9 mouse cellular contexts compared by ENCODE assay signal in the genomic region with DNA sequence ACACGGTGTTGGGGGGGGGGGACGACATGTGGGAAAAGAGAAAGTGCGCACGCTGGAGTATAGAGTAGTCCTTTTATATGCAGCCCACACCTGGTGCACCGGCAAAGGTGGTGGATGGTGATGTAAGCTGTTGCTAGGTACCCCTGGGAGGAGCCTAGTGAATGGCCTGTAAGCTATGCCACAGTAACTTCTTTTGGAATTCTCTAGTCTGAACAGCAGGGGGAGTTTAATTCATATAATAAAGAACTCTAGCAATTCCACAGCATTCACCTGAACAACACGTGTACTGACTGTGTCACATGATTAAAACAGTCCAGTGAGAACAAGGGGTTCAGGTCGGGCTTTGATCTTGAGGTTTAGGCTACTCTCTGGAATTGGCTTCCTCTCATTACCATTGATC. TPM values are rescaled to one million over a fixed set of nuclear protein-coding genes. Genes with fewer than 3 reads are reported as not detected.
DNase-seq lines count a peak whose midpoint lies in the region; ATAC-seq and TF ChIP-seq lines count a peak whose summit lies in the region.
"Had no signal": no experiment of that assay in that cellular context is flagged by ENCODE, and none has a peak within 500 bp of the region (broad histone marks: within the 10 kb centered on the region; RNA-seq: fewer than 3 reads in every experiment).

No protein-coding gene starts in this region.

- TF ChIP-seq POLR2A in heart, adult 2 months (IDR thresholded peaks at IDR 0.05; ENCODE audit: insufficient read depth, low read depth, low read length) = no peak

- no peak for DNase-seq in heart, adult 2 months
- peak; percentile 39 for DNase-seq in ES-E14 (ENCODE audit: low read depth, low spot score)
- peak; percentile 63 for DNase-seq in lung, postnatal 10 days
- DNase-seq in thymus, postnatal 25 days = peak; percentile 57
- DNase-seq in left cerebral cortex, postnatal 36 days (ENCODE audit: low spot score in 2 of 2) = no peak
- DNase-seq: liver, embryonic 13.5 days had no signal

- H3K4me1 ChIP-seq in heart, adult 2 months (ENCODE audit: control insufficient read depth, insufficient read depth, low read length) = no peaks in the 10 kb centered on the region
- no peaks in the 10 kb centered on the region for H3K4me1 ChIP-seq in heart, embryonic 11.5 days (ENCODE audit: control insufficient read depth, insufficient read depth, low read length)
- 0 out of 4 replicates have a peak, but pooled peaks cover 0 to 4% of the 10 kb centered on the region in 2 experiments for H3K4me1 ChIP-seq in ES-E14 (ENCODE audit: control insufficient read depth in 2 of 2, insufficient read depth in 2 of 2, low read length in 2 of 2, poor library complexity in 1 of 2)
- H3K4me1 ChIP-seq in intestine, embryonic 16.5 days (ENCODE audit: control insufficient read depth, insufficient read depth, low read length) = no peaks in the 10 kb centered on the region
- H3K4me1 ChIP-seq: liver, embryonic 13.5 days had no signal

- H3K36me3 ChIP-seq in heart, adult 2 months (ENCODE audit: control insufficient read depth, insufficient read depth, low read length) = no peaks in the 10 kb centered on the region
- no peaks in the 10 kb centered on the region for H3K36me3 ChIP-seq in heart, embryonic 11.5 days (ENCODE audit: control insufficient read depth, insufficient read depth, low read length)
- no peaks in the 10 kb centered on the region for H3K36me3 ChIP-seq in ES-E14 (ENCODE audit: control insufficient read depth, insufficient read depth, low read length, poor library complexity, severe bottlenecking)
- no peaks in the 10 kb centered on the region for H3K36me3 ChIP-seq in intestine, embryonic 16.5 days (ENCODE audit: control insufficient read depth, insufficient read depth, low read length)
- H3K36me3 ChIP-seq: liver, embryonic 13.5 days had no signal

- no peaks in the 10 kb centered on the region for H3K27me3 ChIP-seq in heart, adult 2 months (ENCODE audit: control insufficient read depth, insufficient read depth, low read length)
- H3K27me3 ChIP-seq in heart, embryonic 11.5 days (ENCODE audit: control insufficient read depth, insufficient read depth, low read length) = no peaks in the 10 kb centered on the region
- no peaks in the 10 kb centered on the region for H3K27me3 ChIP-seq in intestine, embryonic 16.5 days (replicated peaks; ENCODE audit: control insufficient read depth, insufficient read depth, low read length)
- H3K27me3 ChIP-seq: liver, embryonic 13.5 days had no signal

- no peak overlapping the region for H3K9ac ChIP-seq in heart, adult 2 months (ENCODE audit: low read depth, low read length)
- no peak overlapping the region for H3K9ac ChIP-seq in heart, embryonic 11.5 days (ENCODE audit: low read depth, low read length)
- H3K9ac ChIP-seq in ES-E14 (ENCODE audit: insufficient read depth, low read depth, low read length, poor library complexity, severe bottlenecking) = no peak overlapping the region
- H3K9ac ChIP-seq in intestine, embryonic 16.5 days (ENCODE audit: low read depth, low read length) = no peak overlapping the region
- H3K9ac ChIP-seq: liver, embryonic 13.5 days had no signal

- no peak overlapping the region for H3K4me2 ChIP-seq in heart, embryonic 11.5 days
- no peak overlapping the region for H3K4me2 ChIP-seq in intestine, embryonic 16.5 days (ENCODE audit: low read depth, low read length)
- H3K4me2 ChIP-seq: liver, embryonic 13.5 days had no signal

- WGBS in heart, adult 2 months = 28% methylated on average over 7 of the region's 7 CpGs
- WGBS in heart, embryonic 11.5 days (ENCODE audit: insufficient replicate concordance) = 35% methylated on average over 6 of the region's 7 CpGs
- 16% methylated on average over 7 of the region's 7 CpGs for WGBS in intestine, embryonic 16.5 days

- H3K9me3 ChIP-seq in heart, embryonic 11.5 days (replicated peaks; ENCODE audit: control insufficient read depth, low read length) = no peaks in the 10 kb centered on the region
- no peaks in the 10 kb centered on the region for H3K9me3 ChIP-seq in ES-E14 (ENCODE audit: control insufficient read depth, insufficient read depth, low read depth, low read length)
- H3K9me3 ChIP-seq in intestine, embryonic 16.5 days (ENCODE audit: control insufficient read depth, low read length) = peaks cover 2% of the 10 kb centered on the region; the same call in 1 of the 2 replicates
- H3K9me3 ChIP-seq: liver, embryonic 13.5 days had no signal

- intact Hi-C loops in heart, adult 2 months (cut with DNase I) = loop anchor here (1.0 kb wide), 1 partner anchor 148 kb away; no protein-coding TSS in a partner anchor
- intact Hi-C loops in left cerebral cortex, postnatal 36 days (cut with DNase I) = no loop called here

- no peak for ATAC-seq in heart, embryonic 11.5 days (replicated peaks; ENCODE audit: insufficient number of reproducible peaks, low FRiP score, low TSS enrichment)
- ATAC-seq in intestine, embryonic 16.5 days = peak; percentile 76
- ATAC-seq in granulocyte monocyte progenitor cell, adult 5-6 weeks (replicated peaks; ENCODE audit: poor library complexity, severe bottlenecking) = no peak

- in situ Hi-C loops in ES-E14 (cut with MboI; ENCODE audit: low sequenced_read_pairs in 2 of 2, unreplicated experiment in 2 of 2) = no loop called here

- TF ChIP-seq EP300 in heart, adult 2 months (IDR thresholded peaks at IDR 0.05; ENCODE audit: insufficient read depth, low read depth, low read length) = no peak

- TF ChIP-seq CTCF in heart, adult 2 months (IDR thresholded peaks at IDR 0.05) = peak; percentile 66

- H3K79me2 ChIP-seq in heart, adult 2 months (replicated peaks; ENCODE audit: control insufficient read depth, insufficient read depth, low read length) = no peaks in the 10 kb centered on the region

- no peak overlapping the region for H3K27ac ChIP-seq in heart, adult 2 months
- H3K27ac ChIP-seq in heart, embryonic 11.5 days (ENCODE audit: low read depth, low read length) = no peak overlapping the region
- H3K27ac ChIP-seq in ES-E14 (ENCODE audit: insufficient read depth, low read depth, low read length, poor library complexity, severe bottlenecking) = no peak overlapping the region
- H3K27ac ChIP-seq in intestine, embryonic 16.5 days (ENCODE audit: low read length) = no peak overlapping the region
- H3K27ac ChIP-seq: liver, embryonic 13.5 days had no signal

- H3K4me3 ChIP-seq in heart, adult 2 months = no peak overlapping the region
- H3K4me3 ChIP-seq in heart, embryonic 11.5 days (ENCODE audit: low read depth, low read length) = no peak overlapping the region
- no peak overlapping the region for H3K4me3 ChIP-seq in ES-E14 (ENCODE audit: insufficient read depth in 1 of 2, low read depth in 1 of 2, low read length in 2 of 2, poor library complexity in 1 of 2, severe bottlenecking in 1 of 2)
- H3K4me3 ChIP-seq in intestine, embryonic 16.5 days (ENCODE audit: low read length) = no peak overlapping the region
- H3K4me3 ChIP-seq: liver, embryonic 13.5 days had no signal

TF ChIP-seq in ES-E14, 5 proteins besides CTCF, POLR2A, EP300 and RAD21:
- TF ChIP-seq CHD2 (IDR thresholded peaks at IDR 0.05; ENCODE audit: low read depth, low read length) = 0 out of 2 replicates have a peak, but pooled peaks have one; percentile 21
- no peak for TF ChIP-seq HCFC1 (IDR thresholded peaks at IDR 0.05; ENCODE audit: borderline replicate concordance, insufficient read depth, low read length)

RNA-seq across cellular contexts. Expression of gene Zfp280d, which starts 14.3 kb away (rescaled TPM):
- 10 to 100 TPM; 16.6 to 22.5 TPM for total RNA-seq in heart, adult 2 months (2021)
- polyA plus RNA-seq in heart, adult 2 months (2012; rRNA removed) = 5.5 and 10.0 TPM in 2 replicates
- 29.8 and 31.1 TPM in 2 replicates for polyA plus RNA-seq in heart, embryonic 11.5 days (2014; fragmentation: Nextera tagmentation; extraction: Ambion mirVana)
- 53.5 and 62.6 TPM in 2 replicates for total RNA-seq in ES-E14 (2012; rRNA removed)
- polyA plus RNA-seq in intestine, embryonic 16.5 days (2015; fragmentation: Nextera tagmentation; extraction: Ambion mirVana) = 17.9 and 20.7 TPM in 2 replicates
- total RNA-seq in granulocyte monocyte progenitor cell, adult 5-6 weeks (2014; fragmentation: Nextera tagmentation) = 46.4 and 78.8 TPM in 2 replicates
- total RNA-seq in granulocyte monocyte progenitor cell, adult 5-6 weeks (2017) = 48.8 and 50.6 TPM in 2 replicates
- 10 to 100 TPM; 40.5 to 67.5 TPM for total RNA-seq in left cerebral cortex, postnatal 36 days (2021)

Comparison
In these comparisons a context has a peak if more than half of its experiments do, and no peak if none do; other contexts are left out.
1. DNase-seq: peak in ES-E14 (single experiment), lung, postnatal 10 days (single experiment) and thymus, postnatal 25 days (single experiment); none in heart, adult 2 months (0 of 2) and left cerebral cortex, postnatal 36 days (0 of 2).